Mouse (Mus musculus) kidney, postnatal 36 days (tissue): Measurements from ENCODE around the gene Stx8.

Source experiments
- DNase-seq, 2 experiments: peaks; one replicate each; pipeline ENCODE4 v3.0.0; 2021 to 2022; ENCODE audit warnings: mixed read lengths in 2 of 2

The Stx8 gene

GRCm38 (mm10) chr11:67965905-67966878 is at the start of gene Stx8:
TSS of gene Stx8 (plus strand) at chr11:67966193.
- DNase-seq = peak; percentile 95 to 99

DNA sequence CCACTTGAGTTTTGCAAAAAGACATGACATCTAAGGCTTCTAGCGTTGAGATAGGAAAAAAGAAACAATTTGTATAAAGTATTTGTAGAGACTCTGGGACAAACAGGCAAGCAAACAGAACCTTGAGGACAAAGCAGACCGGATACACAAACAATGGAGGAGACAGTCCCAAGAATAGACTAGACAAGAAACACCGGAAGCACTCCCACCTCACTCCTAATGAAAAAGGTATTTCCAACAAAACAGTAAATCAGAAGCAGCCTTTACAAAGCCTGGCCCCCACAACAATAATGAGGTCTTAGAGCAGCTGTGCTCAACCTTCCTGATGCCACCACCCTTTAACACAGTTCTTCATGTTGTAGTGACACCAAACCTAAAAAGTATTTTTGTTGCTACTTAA is 48.9 kb upstream of the Stx8 start:
- DNase-seq = peak in 1 of 2 experiments; percentile 38

GRCm38 (mm10) chr11:67919593-67919992 is 46.4 kb upstream of the Stx8 start:
- no peak for DNase-seq

- no peak for DNase-seq
These were observed 45.6 kb upstream of the Stx8 start for GRCm38 (mm10) chr11:67920226-67920960.

GRCm38 (mm10) chr11:67921091-67921826 is 44.7 kb upstream of the Stx8 start:
- peak; percentile 72 to 83 for DNase-seq

GRCm38 (mm10) chr11:67921827-67922754 is 43.9 kb upstream of the Stx8 start, which contains the start of gene Usp43:
TSS of gene Usp43 (minus strand) at chr11:67922153.
- peak; percentile 94 to 95 for DNase-seq

- DNase-seq = peak; percentile 94 to 95
These were observed 43.3 kb upstream of the Stx8 start for GRCm38 (mm10) chr11:67922755-67923125.

- peak in 1 of 2 experiments; percentile 21 for DNase-seq
These were observed 42.3 kb upstream of the Stx8 start for GRCm38 (mm10) chr11:67923720-67924119.

- no peak for DNase-seq
These were observed 41.0 kb upstream of the Stx8 start for GRCm38 (mm10) chr11:67925000-67925399.

- no peak for DNase-seq
These were observed 39.5 kb upstream of the Stx8 start for GRCm38 (mm10) chr11:67926348-67927055.

DNA sequence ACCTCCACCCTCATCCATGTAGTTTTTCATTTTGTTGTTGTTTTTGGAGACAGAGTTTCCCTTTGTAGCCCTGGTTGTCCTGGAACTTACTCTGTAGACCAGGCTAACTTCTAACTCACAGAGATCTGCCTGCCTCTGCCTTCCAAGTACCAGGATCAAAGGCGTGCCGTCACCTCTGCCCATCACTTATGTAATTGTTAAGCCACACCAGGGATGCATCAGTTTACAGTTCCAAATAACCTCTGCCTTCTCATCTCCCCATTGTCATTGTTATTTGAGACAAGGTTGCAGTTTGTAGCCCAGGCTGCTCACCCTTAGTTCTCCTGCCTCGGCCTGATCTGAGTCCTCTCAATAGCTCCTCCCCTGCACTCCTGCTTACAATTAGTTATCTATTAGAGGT is 33.8 kb upstream of the Stx8 start:
- DNase-seq = no peak

GRCm38 (mm10) chr11:67948229-67948628 is 17.8 kb upstream of the Stx8 start:
- peak; percentile 45 to 74 for DNase-seq

GRCm38 (mm10) chr11:67949475-67949874 is 16.5 kb upstream of the Stx8 start:
- DNase-seq = no peak

GRCm38 (mm10) chr11:67953604-67954003 is 12.4 kb upstream of the Stx8 start:
- no peak for DNase-seq

DNA sequence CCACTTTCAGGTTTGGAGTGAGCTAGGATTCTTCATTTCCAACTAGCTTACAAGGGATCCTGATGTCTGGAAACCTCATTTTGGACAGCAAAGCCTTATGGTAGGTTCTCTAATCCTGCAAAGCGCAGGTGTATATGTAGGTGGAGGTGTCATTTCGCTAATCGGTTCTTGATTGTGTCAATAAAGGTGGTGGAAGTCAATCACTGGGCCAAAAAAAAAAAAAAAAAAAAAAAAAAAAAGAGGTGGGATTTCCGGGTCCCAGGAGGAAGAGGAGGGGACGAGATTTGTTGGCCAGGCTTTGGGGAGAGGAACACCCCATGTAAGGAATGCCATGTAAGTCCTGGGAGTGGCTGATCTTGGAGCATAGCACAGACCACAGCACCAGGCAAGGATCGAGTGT is 11.6 kb upstream of the Stx8 start:
- no peak for DNase-seq

- peak in 1 of 2 experiments; percentile 10 for DNase-seq
These were observed 1.9 kb upstream of the Stx8 start for GRCm38 (mm10) chr11:67964110-67964509.

DNA sequence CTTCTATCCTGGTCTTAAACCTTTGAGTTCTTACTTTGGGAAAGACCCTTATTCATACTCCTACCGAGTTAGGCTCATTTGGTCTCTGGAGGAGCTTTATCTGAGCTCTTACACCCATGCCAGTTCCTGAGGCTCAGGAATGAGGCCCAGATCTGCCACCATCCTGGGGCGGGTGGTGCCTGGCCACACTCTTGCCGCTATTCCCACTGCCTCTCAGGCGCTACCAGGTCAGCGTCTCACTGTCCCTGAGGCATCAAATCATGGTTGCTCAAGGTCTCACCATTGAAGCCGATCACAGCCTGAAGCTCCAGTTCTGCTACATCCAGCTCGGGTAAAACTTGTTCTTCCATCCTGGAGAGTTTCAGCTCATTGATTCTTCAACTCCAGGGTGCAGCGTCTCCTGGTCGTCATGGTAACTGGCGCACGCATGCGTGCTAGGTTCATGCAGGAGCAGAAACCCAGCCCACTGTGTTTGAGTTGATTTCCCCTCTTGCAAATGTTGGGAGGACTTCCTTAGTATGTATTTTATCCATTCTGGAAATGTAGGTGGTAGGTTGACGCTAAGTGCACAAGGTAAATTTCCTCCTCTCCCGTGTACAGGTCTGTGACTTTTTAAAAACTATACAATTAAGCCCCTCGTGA is 630 bp upstream of the Stx8 start, which contains the start of gene Cfap52:
TSS of gene Cfap52 (minus strand) at position 410 of the 642 bp plus-strand sequence.
- DNase-seq = peak; percentile 92 to 95

DNA sequence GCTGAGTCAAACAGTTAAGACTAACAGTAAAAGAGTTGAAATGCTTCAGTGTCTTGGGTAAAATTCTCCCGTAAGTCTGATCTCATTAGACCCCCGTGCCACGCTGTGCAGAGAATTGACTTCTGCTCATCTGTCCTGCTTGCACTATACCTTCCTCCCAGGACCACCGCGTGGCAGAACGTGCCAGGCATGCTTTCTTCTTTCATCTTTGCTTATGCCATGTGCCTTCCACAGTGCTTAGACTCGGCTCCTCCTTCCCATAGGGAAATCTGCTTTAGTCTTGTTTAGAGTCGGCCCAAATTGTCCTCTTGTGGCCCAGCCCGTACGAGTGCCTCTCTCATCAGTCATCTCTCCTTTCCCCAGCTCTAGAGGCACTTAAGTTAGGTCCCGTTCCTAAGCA is 1.8 kb downstream of the Stx8 start:
- DNase-seq = no peak

GRCm38 (mm10) chr11:67972606-67973005 is 6.6 kb downstream of the Stx8 start:
- no peak for DNase-seq

- DNase-seq = no peak
These were observed 7.2 kb downstream of the Stx8 start for GRCm38 (mm10) chr11:67973225-67973624.
